Mouse (Mus musculus) heart, embryonic 15.5 days (tissue): ENCODE data around the gene Wfdc2. TPM values are rescaled to one million over a fixed set of nuclear protein-coding genes. Genes with fewer than 3 reads are reported as not detected.
"Not testable (repeated sequence)": the region's sequence is repeated elsewhere in the genome, so short reads cannot be mapped to it uniquely, and the experiment has no call there.

Source experiments
- ATAC-seq: fragments of 200-750 bp; cut with Nextera tagmentation; replicated peaks from 2 replicates; pipeline ENCODE4 v1.8.0; 2017; ENCODE audit warnings: low read depth, moderate TSS enrichment; ENCODE audit not compliant: insufficient number of reproducible peaks, insufficient read depth, low FRiP score
- H3K27ac ChIP-seq: fragments of 300-500 bp; sonication (generic); 2 replicates; pipeline ENCODE4 v1.5.1; 2015; ENCODE audit warnings: mild to moderate bottlenecking, inconsistent platforms
- H3K27me3 ChIP-seq: fragments of 300-500 bp; sonication (generic); 2 replicates; pipeline ENCODE4 v1.6.1; 2015; ENCODE audit warnings: inconsistent platforms
- H3K36me3 ChIP-seq: fragments of 300-500 bp; sonication (generic); 2 replicates; pipeline ENCODE4 v1.6.1; 2015; ENCODE audit warnings: mild to moderate bottlenecking, inconsistent platforms
- H3K4me1 ChIP-seq: fragments of 300-500 bp; sonication (generic); replicated peaks from 2 replicates; pipeline ENCODE4 v1.6.1; 2015; ENCODE audit warnings: inconsistent platforms
- H3K4me2 ChIP-seq: fragments of 300-500 bp; sonication (generic); 2 replicates; pipeline ENCODE4 v1.6.1; 2015; ENCODE audit warnings: inconsistent platforms, mild to moderate bottlenecking, moderate library complexity
- H3K4me3 ChIP-seq: fragments of 300-500 bp; sonication (generic); 2 replicates; pipeline ENCODE4 v1.5.1; 2015; ENCODE audit warnings: mild to moderate bottlenecking, inconsistent platforms
- H3K9ac ChIP-seq: fragments of 300-500 bp; sonication (generic); 2 replicates; pipeline ENCODE4 v1.6.1; 2015; ENCODE audit warnings: mild to moderate bottlenecking, inconsistent platforms
- H3K9me3 ChIP-seq: fragments of 300-500 bp; sonication (generic); replicated peaks from 2 replicates; pipeline ENCODE4 v1.6.1; 2016; ENCODE audit warnings: inconsistent platforms
- WGBS: fragments of 180-500 bp; shearing (Covaris S2); methylation state at CpG from one replicate; pipeline ENCODE4 v1.1.7; 2015; ENCODE audit warnings: mixed read lengths; 5-methylcytosine and 5-hydroxymethylcytosine counted together
- polyA plus RNA-seq: library from polyadenylated mRNA; unstranded; fragments of >200 nt; fragmentation: Nextera tagmentation; extraction: Ambion mirVana; gene quantifications from 2 replicates; pipeline ENCODE4 v1.2.1, GENCODE M21; 2015

The Wfdc2 gene
- polyA plus RNA-seq, 1 experiment from 2014 or later: 10.0 TPM

GRCm38 (mm10) chr2:164585025-164585725 is 23.0 kb downstream of the Wfdc2 start, which contains the start of gene Wfdc6a:
Gene Wfdc6a (minus strand): TSS chr2:164585447.
- not testable (repeated sequence) for H3K4me3 ChIP-seq, H3K27ac ChIP-seq, H3K4me2 ChIP-seq, ATAC-seq, H3K9me3 ChIP-seq, H3K9ac ChIP-seq, H3K36me3 ChIP-seq, H3K4me1 ChIP-seq
- peaks cover 16% of the 10 kb centered on the region for H3K27me3 ChIP-seq
- WGBS: 44% methylated on average over 13 of the region's 13 CpGs

GRCm38 (mm10) chr2:164592014-164592413 is 29.8 kb downstream of the Wfdc2 start:
- no peaks in the 10 kb centered on the region for H3K9me3 ChIP-seq
- H3K27me3 ChIP-seq: peaks cover 20% of the 10 kb centered on the region
- H3K4me1 ChIP-seq: no peaks in the 10 kb centered on the region
- H3K9ac ChIP-seq: no peak overlapping the region
- H3K27ac ChIP-seq: no peak overlapping the region
- no peak for ATAC-seq
- no peak overlapping the region for H3K4me3 ChIP-seq
- 6% methylated on average over 4 of the region's 4 CpGs for WGBS
- H3K36me3 ChIP-seq: no peaks in the 10 kb centered on the region
- H3K4me2 ChIP-seq: no peak overlapping the region

- Histone ChIP-seq H3K27ac (no peak within 1 kb of the TSS), H3K27me3 (peaks cover 13% of the 10 kb centered on the region), H3K36me3 (no peaks in the 10 kb centered on the region), H3K9ac (no peak within 1 kb of the TSS), H3K4me2 (no peak within 1 kb of the TSS), H3K4me3 (no peak within 1 kb of the TSS), H3K9me3 (no peaks in the 10 kb centered on the region), H3K4me1 (no peaks in the 10 kb centered on the region)
- 67% methylated on average over 4 of the region's 4 CpGs for WGBS
- no peak for ATAC-seq
Observed at GRCm38 (mm10) chr2:164593494-164593893, 31.3 kb downstream of the Wfdc2 start, which contains the start of gene Eppin. Gene Eppin (minus strand): TSS chr2:164593594.

GRCm38 (mm10) chr2:164600179-164600578 is 38.0 kb downstream of the Wfdc2 start:
- Histone ChIP-seq H3K4me2 (no peak overlapping the region), H3K4me1 (no peaks in the 10 kb centered on the region), H3K27ac (no peak overlapping the region), H3K9ac (no peak overlapping the region), H3K36me3 (no peaks in the 10 kb centered on the region), H3K9me3 (0 out of 2 replicates have a peak, but pooled peaks cover 4% of the 10 kb centered on the region), H3K4me3 (no peak overlapping the region), H3K27me3 (no peaks in the 10 kb centered on the region)
- ATAC-seq: no peak
- 55% methylated on average over 3 of the region's 3 CpGs for WGBS

DNA sequence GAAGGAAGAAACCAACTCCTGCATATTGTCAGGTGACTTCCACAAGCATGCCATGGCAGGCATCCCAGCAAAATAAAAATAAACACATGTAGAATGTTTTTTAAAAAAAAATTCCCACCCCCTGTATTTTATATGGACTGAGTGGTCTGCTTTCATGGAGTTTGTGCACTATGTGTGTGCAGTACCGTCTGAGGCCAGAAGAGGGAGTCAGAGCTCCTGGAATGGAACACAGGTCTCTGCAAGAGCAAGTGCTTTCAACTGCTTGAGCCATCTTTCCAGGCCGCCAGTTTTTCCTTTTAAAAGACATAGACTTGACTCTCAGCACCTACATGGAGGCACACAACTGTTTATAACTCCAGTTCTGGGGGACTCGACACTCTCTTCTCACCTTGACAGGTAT is 41.3 kb downstream of the Wfdc2 start:
- WGBS: 85% methylated on average over 3 of the region's 3 CpGs
- Histone ChIP-seq H3K4me1 (no peaks in the 10 kb centered on the region), H3K9ac (no peak overlapping the region), H3K36me3 (no peaks in the 10 kb centered on the region), H3K27me3 (0 out of 2 replicates have a peak, but pooled peaks cover 9% of the 10 kb centered on the region), H3K4me3 (no peak overlapping the region), H3K9me3 (0 out of 2 replicates have a peak, but pooled peaks cover 4% of the 10 kb centered on the region), H3K4me2 (no peak overlapping the region), H3K27ac (no peak overlapping the region)
- no peak for ATAC-seq

DNA sequence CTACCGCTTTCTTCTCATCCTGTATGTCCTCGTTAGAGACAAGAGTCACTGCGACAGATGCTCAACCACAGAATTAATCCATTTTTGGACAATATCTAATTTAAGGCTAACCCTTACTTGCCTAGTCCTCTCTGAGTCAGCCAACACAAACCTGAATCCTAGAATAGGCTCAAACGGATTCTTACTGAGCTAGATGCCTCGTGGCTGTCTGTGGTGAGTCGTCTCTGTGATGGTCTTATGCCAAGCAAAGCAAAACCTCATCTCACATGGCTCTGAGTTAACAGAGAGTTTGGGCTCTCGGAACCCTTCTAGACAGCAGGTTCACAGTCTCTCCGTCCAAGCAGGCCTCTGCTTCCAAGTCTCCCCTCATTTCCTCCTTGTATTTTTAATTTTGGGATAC is 42.2 kb downstream of the Wfdc2 start:
- Histone ChIP-seq H3K27ac (no peak overlapping the region), H3K4me3 (no peak overlapping the region), H3K4me2 (no peak overlapping the region), H3K36me3 (no peaks in the 10 kb centered on the region), H3K9ac (no peak overlapping the region), H3K4me1 (no peaks in the 10 kb centered on the region), H3K9me3 (0 out of 2 replicates have a peak, but pooled peaks cover 4% of the 10 kb centered on the region), H3K27me3 (0 out of 2 replicates have a peak, but pooled peaks cover 9% of the 10 kb centered on the region)
- WGBS: 77% methylated on average over 8 of the region's 8 CpGs
- ATAC-seq: no peak

- H3K9ac ChIP-seq: no peak overlapping the region
- WGBS: 64% methylated on average over 6 of the region's 6 CpGs
Observed at GRCm38 (mm10) chr2:164608781-164609180, 46.6 kb downstream of the Wfdc2 start.

DNA sequence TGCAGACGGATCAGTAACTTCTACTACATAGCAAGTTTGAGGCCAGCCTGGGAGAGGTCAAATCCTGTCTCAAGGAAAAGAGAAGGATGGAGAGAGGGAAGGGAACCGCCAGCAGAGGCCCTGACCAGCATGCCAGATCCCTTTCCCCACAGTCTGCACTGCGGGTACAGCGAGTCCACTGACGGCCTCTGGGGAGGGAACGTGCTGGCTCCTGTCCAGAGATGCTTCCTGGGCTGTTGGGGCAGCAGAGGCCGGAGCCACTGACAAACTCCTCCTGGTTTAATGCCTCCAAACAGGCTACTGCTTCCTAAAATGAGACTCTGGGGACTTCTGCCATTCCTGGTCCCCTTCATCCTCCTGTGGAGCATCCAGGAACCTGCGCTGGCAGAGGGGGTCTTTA is 51.3 kb downstream of the Wfdc2 start, which contains the start of the genes Wfdc6b and Wfdc8:
TSS of gene Wfdc6b (plus strand) at position 52 of the 400 bp plus-strand sequence.
TSS of gene Wfdc8 (minus strand) at position 156 of the 400 bp plus-strand sequence.
- H3K9me3 ChIP-seq, H3K4me1 ChIP-seq, H3K27ac ChIP-seq, H3K36me3 ChIP-seq, H3K4me2 ChIP-seq, H3K9ac ChIP-seq, ATAC-seq, H3K27me3 ChIP-seq, H3K4me3 ChIP-seq: not testable (repeated sequence)
- WGBS: 35% methylated on average over 8 of the region's 8 CpGs

More at GRCm38 (mm10) chr2:164608781-164609180, 46.6 kb downstream of the Wfdc2 start:
- no peaks in the 10 kb centered on the region for H3K4me1 ChIP-seq
- H3K36me3 ChIP-seq: no peaks in the 10 kb centered on the region
- 0 out of 2 replicates have a peak, but pooled peaks cover 9% of the 10 kb centered on the region for H3K27me3 ChIP-seq
- H3K27ac ChIP-seq: no peak overlapping the region
- no peak overlapping the region for H3K4me2 ChIP-seq
- ATAC-seq: no peak
- no peaks in the 10 kb centered on the region for H3K9me3 ChIP-seq
- no peak overlapping the region for H3K4me3 ChIP-seq

DNA sequence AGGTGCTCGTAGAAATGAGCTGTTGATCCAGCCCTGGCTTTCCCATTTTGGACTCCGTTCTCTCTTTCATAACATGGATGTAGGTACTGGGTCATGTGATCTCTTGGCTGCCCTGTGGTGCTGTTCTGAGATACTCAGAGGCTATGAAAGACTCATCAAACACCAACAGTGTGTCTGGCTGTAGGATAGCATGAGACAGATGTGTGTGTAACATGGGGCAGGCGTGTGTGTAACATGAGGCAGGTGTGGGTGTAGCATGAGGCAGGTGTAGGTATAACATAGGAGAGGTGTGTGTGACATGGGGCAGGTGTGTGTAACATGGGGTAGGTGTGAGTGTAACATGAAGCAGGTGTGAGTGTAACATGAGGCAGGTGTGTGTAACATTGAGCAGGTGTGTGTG is 53.2 kb downstream of the Wfdc2 start:
- Histone ChIP-seq H3K36me3 (no peaks in the 10 kb centered on the region), H3K4me3 (no peak overlapping the region), H3K9ac (no peak overlapping the region), H3K27me3 (no peaks in the 10 kb centered on the region), H3K27ac (no peak overlapping the region), H3K4me1 (no peaks in the 10 kb centered on the region), H3K4me2 (no peak overlapping the region), H3K9me3 (no peaks in the 10 kb centered on the region)
- no peak for ATAC-seq
- WGBS: 91% methylated on average over 3 of the region's 3 CpGs

Other genes starting within 250 kb of the Wfdc2 start
- not detected in 2 replicates for gene Svs6, start 245.7 kb upstream of the Wfdc2 start, polyA plus RNA-seq
- not detected in 2 replicates for gene Svs5, start 229.7 kb upstream of the Wfdc2 start, polyA plus RNA-seq
- 1.3 and 1.6 TPM in 2 replicates for gene Slpi, start 173.3 kb upstream of the Wfdc2 start, polyA plus RNA-seq
- gene Rbpjl, start 159.3 kb upstream of the Wfdc2 start, polyA plus RNA-seq: 0.25 and 0.80 TPM in 2 replicates
- 8.4 and 14.9 TPM in 2 replicates for gene Matn4, start 157.3 kb upstream of the Wfdc2 start, polyA plus RNA-seq
- 41.9 and 56.5 TPM in 2 replicates for gene Sdc4, start 118.5 kb upstream of the Wfdc2 start, polyA plus RNA-seq
- gene Sys1, start 105.4 kb upstream of the Wfdc2 start, polyA plus RNA-seq: 32.0 and 40.4 TPM in 2 replicates
- 10.5 and 13.5 TPM in 2 replicates for gene Gm20458, start 101.4 kb upstream of the Wfdc2 start, polyA plus RNA-seq
- not detected in 2 replicates for gene Trp53tg5, start 88.7 kb upstream of the Wfdc2 start, polyA plus RNA-seq
- 8.6 and 16.5 TPM in 2 replicates for gene Dbndd2, start 76.3 kb upstream of the Wfdc2 start, polyA plus RNA-seq
- 42.1 and 54.1 TPM in 2 replicates for gene Pigt, start 64.9 kb upstream of the Wfdc2 start, polyA plus RNA-seq
- not detected in 2 replicates for gene Spint3, start 11.0 kb downstream of the Wfdc2 start, polyA plus RNA-seq
- gene Wfdc6a, start 23.0 kb downstream of the Wfdc2 start, polyA plus RNA-seq: 0.21 and 0.47 TPM in 2 replicates
- gene Eppin, start 31.2 kb downstream of the Wfdc2 start, polyA plus RNA-seq: not detected in 2 replicates
- not detected in 2 replicates for gene Wfdc6b, start 51.1 kb downstream of the Wfdc2 start, polyA plus RNA-seq
- not detected in 2 replicates for gene Wfdc8, start 51.2 kb downstream of the Wfdc2 start, polyA plus RNA-seq
- not detected in 2 replicates for gene Wfdc16, start 76.4 kb downstream of the Wfdc2 start, polyA plus RNA-seq
- 0.31 TPM in 1 of 2 replicates, not detected in the other for gene Wfdc10, start 93.6 kb downstream of the Wfdc2 start, polyA plus RNA-seq
- not detected in 2 replicates for gene Wfdc9, start 94.2 kb downstream of the Wfdc2 start, polyA plus RNA-seq
- not detected in 2 replicates for gene Wfdc11, start 111.7 kb downstream of the Wfdc2 start, polyA plus RNA-seq
- not detected in 2 replicates for gene Wfdc13, start 122.7 kb downstream of the Wfdc2 start, polyA plus RNA-seq
- gene Spint4, start 136.1 kb downstream of the Wfdc2 start, polyA plus RNA-seq: 0.19 TPM in 1 of 2 replicates, not detected in the other
- not detected in 2 replicates for gene Spint5, start 152.9 kb downstream of the Wfdc2 start, polyA plus RNA-seq
- gene Wfdc3, start 183.5 kb downstream of the Wfdc2 start, polyA plus RNA-seq: 0.74 and 0.77 TPM in 2 replicates
- 51.0 and 51.4 TPM in 2 replicates for gene Dnttip1, start 183.6 kb downstream of the Wfdc2 start, polyA plus RNA-seq
- gene Ube2c, start 207.5 kb downstream of the Wfdc2 start, polyA plus RNA-seq: 377 and 382 TPM in 2 replicates
- 4.9 and 5.2 TPM in 2 replicates for gene Tnnc2, start 217.6 kb downstream of the Wfdc2 start, polyA plus RNA-seq
- gene Snx21, start 223.4 kb downstream of the Wfdc2 start, polyA plus RNA-seq: 42.5 and 43.4 TPM in 2 replicates
- gene Acot8, start 242.5 kb downstream of the Wfdc2 start, polyA plus RNA-seq: 12.0 and 15.0 TPM in 2 replicates
- 4.9 TPM in 2 replicates for gene Zswim3, start 242.7 kb downstream of the Wfdc2 start, polyA plus RNA-seq